Mouse (Mus musculus) E14TG2a.4 (cell line): ENCODE data around the gene Rassf8.

Source experiments
- H3K27me3 ChIP-seq: 2 replicates; pipeline ENCODE4 v1.6.1; 2014; ENCODE audit warnings: low read length, control low read depth; ENCODE audit not compliant: insufficient read depth
- H3K36me3 ChIP-seq: 2 replicates; pipeline ENCODE4 v1.6.1; 2014; ENCODE audit warnings: low read length, control low read depth; ENCODE audit not compliant: insufficient read depth
- H3K4me1 ChIP-seq: replicated peaks from 2 replicates; pipeline ENCODE4 v1.6.1; 2014; ENCODE audit warnings: low read depth, low read length, control low read depth
- H3K4me3 ChIP-seq: replicated peaks from 2 replicates; pipeline ENCODE4 v1.5.1; 2014; ENCODE audit warnings: mild to moderate bottlenecking, low read length
- H3K9me3 ChIP-seq: 2 replicates; pipeline ENCODE4 v1.6.1; 2014; ENCODE audit warnings: low read length, control low read depth
- CTCF ChIP-seq: conservative IDR thresholded peaks from 2 replicates; pipeline ENCODE4 v1.5.1; 2014; ENCODE audit warnings: low read length
- NANOG ChIP-seq: IDR thresholded peaks from 2 replicates; pipeline ENCODE4 v1.6.1; 2014; ENCODE audit warnings: borderline replicate concordance, low read length, mixed read lengths
- POU5F1 ChIP-seq: IDR thresholded peaks from 2 replicates; pipeline ENCODE4 v1.6.1; 2014; ENCODE audit warnings: low read length, borderline replicate concordance

The Rassf8 gene

DNA sequence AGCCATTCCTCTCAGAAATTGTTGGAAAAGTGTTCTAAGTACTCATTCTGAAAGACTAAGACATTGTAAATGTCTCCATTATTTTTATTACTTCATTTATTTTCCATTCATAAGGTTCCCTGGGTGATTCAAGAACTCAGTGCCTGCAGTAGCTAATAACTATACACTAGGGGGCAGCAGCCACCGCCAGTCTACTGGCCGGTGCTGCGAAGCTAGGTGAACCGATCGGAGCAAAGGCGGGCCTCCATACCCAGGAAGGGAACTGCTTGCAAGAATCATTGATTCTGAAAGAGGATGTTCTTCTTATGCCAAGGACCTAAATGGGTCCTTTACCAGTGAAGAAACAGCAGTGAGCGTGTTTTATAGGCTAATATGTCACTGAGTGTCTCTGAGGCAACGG, 83.6 kb downstream of the Rassf8 start:
- Histone ChIP-seq H3K36me3 (no peaks in the 10 kb centered on the region), H3K27me3 (peaks cover 8% of the 10 kb centered on the region; the same call in 1 of the 2 replicates), H3K4me3 (no peak overlapping the region), H3K4me1 (no peaks in the 10 kb centered on the region), H3K9me3 (peaks cover 4% of the 10 kb centered on the region)
- TF ChIP-seq POU5F1 (no peak), CTCF (peak; percentile 86), NANOG (no peak)

DNA sequence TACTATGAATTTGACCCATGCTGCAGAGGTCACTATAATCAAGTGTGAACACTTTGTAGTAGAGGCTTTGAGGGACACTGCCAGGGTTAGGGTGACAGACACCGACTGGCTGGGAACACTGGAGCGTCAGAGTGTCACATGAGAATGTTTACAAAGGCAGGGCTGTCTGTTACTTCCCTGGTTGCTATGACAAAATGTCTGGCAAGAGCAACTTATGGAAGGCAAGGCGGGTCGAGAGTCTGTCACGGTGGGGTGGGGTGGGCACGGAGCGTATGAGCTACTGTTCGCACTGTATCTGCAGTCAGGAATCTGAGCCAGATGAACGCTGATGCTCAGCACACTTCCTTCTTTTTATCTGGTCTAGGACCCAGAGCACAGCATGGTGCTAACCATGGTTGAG, 84.1 kb downstream of the Rassf8 start:
- Histone ChIP-seq H3K9me3 (no peaks in the 10 kb centered on the region), H3K27me3 (peaks cover 8% of the 10 kb centered on the region; the same call in 1 of the 2 replicates), H3K4me3 (no peak overlapping the region), H3K36me3 (no peaks in the 10 kb centered on the region), H3K4me1 (0 out of 2 replicates have a peak, but pooled peaks cover under 1% of the 10 kb centered on the region)
- TF ChIP-seq POU5F1 (no peak), NANOG (no peak), CTCF (no peak)

DNA sequence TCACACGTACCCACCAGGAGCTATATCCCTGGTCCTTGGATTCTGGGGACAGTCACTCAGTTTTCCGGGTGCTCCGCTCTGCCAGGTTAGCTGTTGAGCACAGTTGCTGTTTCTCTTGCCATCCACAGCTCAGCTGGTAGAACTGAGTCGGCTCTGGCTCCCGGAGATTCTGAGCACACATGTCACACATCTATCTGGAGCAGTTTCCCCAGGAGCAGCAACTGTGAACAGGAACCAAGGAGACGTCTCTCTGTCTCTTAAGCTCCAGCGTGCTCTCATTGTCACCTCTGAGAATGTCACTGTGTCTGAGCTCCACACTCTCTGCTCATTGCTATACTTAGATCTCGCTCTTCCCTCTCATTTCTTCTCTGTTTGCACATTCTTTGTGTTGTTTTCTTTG, 86.4 kb downstream of the Rassf8 start:
- Histone ChIP-seq H3K4me1 (peaks cover 3% of the 10 kb centered on the region; the same call in 1 of the 2 replicates), H3K9me3 (no peaks in the 10 kb centered on the region), H3K36me3 (no peaks in the 10 kb centered on the region), H3K4me3 (no peak overlapping the region), H3K27me3 (peaks cover 8% of the 10 kb centered on the region; the same call in 1 of the 2 replicates)
- TF ChIP-seq POU5F1 (no peak), NANOG (no peak), CTCF (no peak)

DNA sequence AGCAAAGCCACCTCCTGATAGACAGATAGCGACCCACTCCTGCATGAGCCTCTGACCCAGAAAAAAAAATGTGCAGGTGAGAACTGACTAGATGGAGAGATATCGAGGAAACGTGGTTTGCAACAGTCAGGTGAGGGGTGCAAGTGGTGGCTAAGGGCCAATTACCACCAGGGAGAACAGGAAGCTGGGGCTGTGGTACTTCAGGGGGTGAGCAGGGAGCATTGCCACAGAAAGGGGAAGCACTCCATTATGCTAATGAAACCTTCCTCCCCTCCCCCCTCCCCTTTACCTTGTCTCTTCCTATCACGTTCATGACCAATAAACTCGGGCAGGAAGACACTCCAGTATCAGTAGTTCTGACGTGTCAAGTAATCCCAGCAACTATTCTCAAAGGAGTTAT, 88.8 kb downstream of the Rassf8 start:
- TF ChIP-seq POU5F1 (no peak), NANOG (no peak), CTCF (no peak)
- Histone ChIP-seq H3K4me1 (peaks cover 3% of the 10 kb centered on the region; the same call in 1 of the 2 replicates), H3K36me3 (no peaks in the 10 kb centered on the region), H3K4me3 (no peak overlapping the region), H3K27me3 (peaks cover 6% of the 10 kb centered on the region; the same call in 1 of the 2 replicates), H3K9me3 (no peaks in the 10 kb centered on the region)

DNA sequence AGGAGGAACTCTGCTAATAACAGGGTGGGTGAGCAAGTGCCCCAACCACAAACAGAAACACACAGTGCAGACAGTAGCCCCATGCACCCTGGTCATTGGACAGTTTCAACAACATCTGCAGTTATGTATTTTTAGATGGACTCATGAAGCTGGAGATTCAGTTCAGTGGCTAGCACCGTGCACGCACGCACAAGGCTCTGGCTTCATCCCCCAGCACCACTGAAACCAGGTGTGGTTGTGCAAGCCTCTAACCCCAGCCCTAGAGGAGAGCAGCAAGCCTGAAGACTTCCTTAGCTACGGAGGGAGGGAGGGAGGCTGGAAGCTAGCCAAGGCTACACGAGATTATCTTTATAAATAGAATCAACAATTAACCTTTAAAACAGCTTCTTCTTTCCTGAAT, 99.1 kb downstream of the Rassf8 start:
- Histone ChIP-seq H3K36me3 (no peaks in the 10 kb centered on the region), H3K27me3 (peaks cover 13% of the 10 kb centered on the region), H3K4me1 (peaks cover 5% of the 10 kb centered on the region; the same call in 1 of the 2 replicates), H3K9me3 (no peaks in the 10 kb centered on the region), H3K4me3 (no peak overlapping the region)
- no peak for TF ChIP-seq NANOG

DNA sequence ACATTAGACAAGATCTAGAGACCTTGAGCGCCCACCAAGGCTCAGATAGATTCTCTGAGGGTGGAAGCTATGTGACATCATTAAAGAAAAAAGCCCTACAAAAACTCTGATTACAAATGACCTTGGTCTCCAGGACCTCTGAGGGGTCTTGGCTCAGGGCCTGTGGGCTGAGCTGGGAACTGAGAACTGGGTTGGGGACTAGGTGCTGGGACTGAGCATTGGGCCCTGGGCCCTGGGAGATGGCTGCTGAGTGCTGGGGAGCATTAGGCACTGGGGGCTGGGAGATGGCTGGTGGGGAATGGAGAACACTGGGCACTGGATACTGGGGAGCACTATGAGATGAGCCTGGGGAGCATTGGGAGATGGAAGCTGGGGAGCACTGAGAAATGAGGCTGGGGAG, 99.5 kb downstream of the Rassf8 start:
- no peak for TF ChIP-seq NANOG
- TF ChIP-seq CTCF, result no peak
- no peak for TF ChIP-seq POU5F1
- Histone ChIP-seq H3K36me3 (no peaks in the 10 kb centered on the region), H3K9me3 (no peaks in the 10 kb centered on the region), H3K27me3 (peaks cover 13% of the 10 kb centered on the region), H3K4me3 (no peak overlapping the region), H3K4me1 (peaks cover 9% of the 10 kb centered on the region)

DNA sequence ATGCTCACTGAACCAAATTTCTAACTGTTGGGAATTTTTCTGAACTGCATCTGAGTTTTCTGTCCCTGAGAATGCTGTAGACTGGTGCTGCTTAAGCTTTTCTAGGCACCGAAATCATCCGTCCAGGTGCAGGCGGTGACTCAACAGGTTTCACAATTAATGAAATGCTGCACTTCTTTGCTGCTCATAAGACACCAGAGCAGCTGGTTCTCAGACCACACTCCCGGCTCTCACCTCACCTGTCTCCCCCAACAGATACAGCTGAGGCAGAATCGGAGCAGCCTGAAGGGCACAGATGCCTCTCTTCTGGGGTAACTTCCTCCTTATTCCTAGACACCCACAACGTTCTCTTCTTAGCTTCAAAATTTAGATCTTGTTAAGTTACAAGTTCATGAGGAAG, 100.4 kb downstream of the Rassf8 start:
- TF ChIP-seq CTCF (no peak), NANOG (no peak), POU5F1 (no peak)
- H3K36me3 ChIP-seq, result no peaks in the 10 kb centered on the region
- no peaks in the 10 kb centered on the region for H3K9me3 ChIP-seq
- H3K4me1 ChIP-seq, result peaks cover 9% of the 10 kb centered on the region
- H3K4me3 ChIP-seq, result no peak overlapping the region
- H3K27me3 ChIP-seq, result peaks cover 13% of the 10 kb centered on the region

DNA sequence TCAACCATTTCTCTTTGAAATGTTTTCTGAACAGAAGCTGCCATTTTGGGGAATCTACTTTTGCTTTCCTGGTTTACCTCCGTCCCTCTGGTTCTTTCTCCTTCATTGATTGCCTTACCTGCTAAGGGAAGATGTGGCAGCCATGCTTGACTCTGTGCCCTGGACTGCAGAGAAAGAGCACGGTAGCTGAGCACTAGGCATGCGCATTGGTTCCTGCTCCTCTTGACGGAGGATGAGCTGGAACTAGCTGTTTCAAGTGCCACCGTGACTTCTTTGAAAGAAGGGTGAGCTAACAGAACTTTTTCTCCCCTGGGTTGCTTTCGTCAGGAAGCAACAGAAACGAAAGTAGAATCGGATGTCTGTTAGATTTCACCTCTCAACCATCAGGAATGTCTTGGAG, 101.1 kb downstream of the Rassf8 start:
- H3K9me3 ChIP-seq, result no peaks in the 10 kb centered on the region
- peaks cover 13% of the 10 kb centered on the region for H3K27me3 ChIP-seq
- H3K36me3 ChIP-seq, result no peaks in the 10 kb centered on the region
- no peak overlapping the region for H3K4me3 ChIP-seq
- H3K4me1 ChIP-seq, result peaks cover 9% of the 10 kb centered on the region
- TF ChIP-seq NANOG (no peak), CTCF (no peak), POU5F1 (no peak)

DNA sequence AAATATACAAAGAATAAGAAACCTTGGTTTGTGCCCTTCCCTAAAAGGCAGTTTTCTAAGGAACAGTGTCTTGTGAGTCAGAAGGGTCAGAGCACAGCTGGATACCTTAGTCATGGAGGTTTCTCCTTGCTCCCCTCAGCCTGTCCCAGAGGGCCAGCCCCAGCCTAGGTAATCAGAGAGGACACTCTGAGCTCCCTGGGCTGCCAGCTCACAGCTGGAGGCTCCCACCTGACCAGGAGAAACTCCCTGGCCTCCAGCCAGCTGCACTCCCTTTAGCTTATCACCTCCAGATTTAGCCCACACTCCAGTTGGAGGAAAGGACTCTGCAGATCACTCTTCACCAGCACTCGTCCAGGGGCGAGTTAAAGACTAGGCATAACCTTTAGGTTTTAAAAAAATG, 104.2 kb downstream of the Rassf8 start:
- peaks cover 24% of the 10 kb centered on the region for H3K27me3 ChIP-seq
- H3K9me3 ChIP-seq, result no peaks in the 10 kb centered on the region
- H3K36me3 ChIP-seq, result no peaks in the 10 kb centered on the region
- H3K4me3 ChIP-seq, result no peak overlapping the region
- peaks cover 24% of the 10 kb centered on the region for H3K4me1 ChIP-seq
- TF ChIP-seq CTCF, result no peak
